Mouse (Mus musculus) CD4-positive helper T cell, adult 2 months (primary cell): Measurements from ENCODE around the gene Vps13d.

ENCODE experiments used
- DNase-seq: peaks from one replicate; pipeline ENCODE4 v3.0.0-alpha.2; 2012; ENCODE audit warnings: low read depth, missing footprints, low spot score

Gene Vps13d

DNA sequence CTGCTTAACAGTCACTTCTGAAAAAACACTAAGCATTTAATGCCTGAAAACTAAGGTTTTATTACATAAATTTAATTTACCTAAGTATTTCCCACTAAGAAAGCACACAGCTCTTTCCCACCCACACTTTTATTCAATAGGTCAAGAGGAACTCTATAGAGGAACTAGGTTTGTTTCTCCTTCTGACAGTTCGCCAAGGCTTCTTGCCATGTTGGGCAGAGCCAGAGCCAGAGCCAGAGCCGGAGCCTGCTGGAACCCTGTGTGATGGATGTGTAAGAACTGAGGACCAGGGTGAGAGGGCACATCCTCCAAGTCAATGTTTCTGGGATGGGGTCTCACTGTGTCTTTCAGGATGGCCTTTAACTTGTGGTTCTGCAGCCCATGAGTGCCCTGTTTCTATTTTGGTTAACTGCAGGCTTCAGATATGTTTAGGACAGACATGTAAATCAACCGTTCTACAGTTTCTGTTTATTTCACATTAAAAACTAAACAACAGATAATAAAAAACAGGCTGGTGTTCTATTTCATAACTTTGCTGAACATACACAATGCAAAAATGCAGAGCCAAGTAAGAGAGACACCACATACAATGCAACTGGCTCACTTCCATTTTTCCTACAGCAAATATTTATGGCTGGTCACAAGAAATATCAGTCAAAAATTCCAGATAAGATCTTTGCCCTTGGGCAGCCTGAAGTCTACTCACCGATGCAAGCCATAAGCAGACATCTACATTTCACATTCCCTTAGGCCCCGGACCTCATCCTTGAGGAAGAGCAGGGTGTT, 157.0 kb downstream of the Vps13d start:
- DNase-seq: no peak

DNA sequence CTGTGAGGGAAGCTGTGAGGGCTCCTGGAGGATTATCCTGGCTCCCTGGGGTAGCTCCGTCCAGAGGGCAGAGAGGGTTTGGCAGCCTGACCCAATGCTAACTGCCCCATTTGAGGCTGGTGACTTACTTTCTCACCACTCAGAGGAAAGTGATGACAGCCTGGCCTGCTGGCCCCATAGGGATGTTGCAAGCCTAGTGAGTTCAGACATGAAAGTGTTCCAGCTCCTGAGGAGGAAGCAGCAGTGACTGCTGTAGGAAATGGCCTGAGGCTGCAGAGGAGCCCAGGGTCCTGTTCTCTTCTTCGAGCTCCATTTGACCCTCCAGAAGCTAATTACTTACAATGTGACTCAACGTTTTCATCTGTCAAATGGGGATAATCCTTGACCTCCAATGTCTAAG, 157.8 kb downstream of the Vps13d start:
- DNase-seq: no peak

DNA sequence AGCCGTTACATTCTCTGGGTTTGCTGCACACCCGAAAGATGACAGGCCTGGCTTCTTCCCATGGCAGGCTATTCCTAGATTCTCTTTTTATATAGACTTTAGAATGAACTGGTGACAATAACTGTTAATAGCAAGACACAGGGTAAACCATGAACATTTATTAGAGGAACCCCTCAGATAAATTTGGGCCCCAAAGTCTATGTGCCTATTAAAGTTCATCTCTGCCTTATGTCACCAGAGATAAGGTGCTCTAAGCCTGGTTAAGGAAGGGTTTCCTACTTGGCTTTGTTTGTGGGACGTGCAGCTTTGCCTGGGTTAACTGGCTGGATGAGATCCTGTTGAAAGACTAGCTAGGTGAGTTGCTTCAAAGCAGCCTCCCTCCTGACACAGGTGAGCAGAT, 159.4 kb downstream of the Vps13d start:
- no peak for DNase-seq

GRCm38 (mm10) chr4:145034506-145035243, 160.1 kb downstream of the Vps13d start:
- DNase-seq: no peak

DNA sequence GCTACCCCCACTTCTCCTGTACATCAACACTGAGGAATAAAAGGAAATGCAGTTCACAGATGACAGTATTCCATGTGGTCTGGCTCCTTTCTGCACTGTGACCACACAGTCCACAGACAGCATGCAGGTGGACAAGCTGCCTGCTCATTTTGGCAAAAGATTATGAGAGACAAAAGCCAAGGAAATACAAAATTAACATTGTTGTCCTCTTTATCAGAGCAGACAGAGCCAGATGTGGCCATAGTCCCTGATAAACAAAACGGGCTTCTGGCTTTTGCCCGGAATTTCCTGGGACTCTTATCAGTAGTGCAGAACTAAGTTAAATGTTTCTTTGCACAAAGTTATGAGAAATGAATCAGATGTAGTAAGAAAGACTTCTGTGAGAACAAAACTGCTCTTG, 161.4 kb downstream of the Vps13d start:
- no peak for DNase-seq

GRCm38 (mm10) chr4:145032637-145033036, 162.2 kb downstream of the Vps13d start:
- DNase-seq: no peak

- no peak for DNase-seq
These were observed 163.3 kb downstream of the Vps13d start for GRCm38 (mm10) chr4:145031510-145031909.

DNA sequence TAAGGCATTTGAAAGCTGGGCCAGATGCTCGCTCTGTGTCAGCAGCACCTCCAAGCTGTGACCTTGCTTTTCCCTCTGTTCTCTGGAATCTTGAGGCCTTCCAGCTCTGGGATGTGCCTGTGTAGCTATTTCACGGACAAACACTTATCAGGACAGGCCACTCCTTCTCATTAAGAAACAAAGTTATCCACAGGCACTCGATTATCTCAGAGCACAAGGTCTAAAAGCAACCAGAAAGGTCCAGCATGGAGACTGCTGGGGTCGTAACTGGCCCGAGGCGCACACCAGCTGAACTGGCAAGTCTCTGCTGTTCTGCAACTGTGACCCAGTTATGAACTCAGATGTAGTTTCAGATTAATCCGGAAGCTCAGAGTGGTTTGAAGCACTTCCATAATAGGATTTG, 168.4 kb downstream of the Vps13d start:
- DNase-seq: no peak

GRCm38 (mm10) chr4:145025409-145025762, 169.4 kb downstream of the Vps13d start:
- no peak for DNase-seq

- DNase-seq: no peak
These were observed 170.0 kb downstream of the Vps13d start for GRCm38 (mm10) chr4:145024694-145025408.

GRCm38 (mm10) chr4:145023911-145024310, 170.9 kb downstream of the Vps13d start:
- no peak for DNase-seq

- no peak for DNase-seq
These were observed 172.0 kb downstream of the Vps13d start for GRCm38 (mm10) chr4:145022815-145023214.

GRCm38 (mm10) chr4:145022211-145022610, 172.6 kb downstream of the Vps13d start:
- DNase-seq: no peak

DNA sequence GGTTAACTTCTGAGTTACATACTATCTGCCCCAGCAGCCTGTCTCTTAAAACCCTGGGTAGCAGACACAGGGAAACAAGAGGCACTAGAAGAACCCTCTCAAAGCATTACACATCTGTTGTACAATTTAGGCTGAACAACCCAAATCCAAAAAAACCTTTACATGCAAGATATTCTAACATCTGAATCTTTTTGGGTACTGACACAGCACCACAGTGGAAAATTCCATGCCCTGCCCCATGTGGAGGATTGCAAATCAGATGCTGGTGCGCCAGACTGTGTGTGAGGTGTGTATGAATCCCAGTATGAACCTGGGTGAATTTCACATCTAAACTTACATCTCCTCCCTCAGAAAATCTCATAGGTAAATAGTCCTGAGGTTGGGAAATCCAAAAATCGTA, 174.4 kb downstream of the Vps13d start:
- DNase-seq: no peak

GRCm38 (mm10) chr4:145019121-145019714, 175.6 kb downstream of the Vps13d start:
- peak; percentile 35 for DNase-seq

DNA sequence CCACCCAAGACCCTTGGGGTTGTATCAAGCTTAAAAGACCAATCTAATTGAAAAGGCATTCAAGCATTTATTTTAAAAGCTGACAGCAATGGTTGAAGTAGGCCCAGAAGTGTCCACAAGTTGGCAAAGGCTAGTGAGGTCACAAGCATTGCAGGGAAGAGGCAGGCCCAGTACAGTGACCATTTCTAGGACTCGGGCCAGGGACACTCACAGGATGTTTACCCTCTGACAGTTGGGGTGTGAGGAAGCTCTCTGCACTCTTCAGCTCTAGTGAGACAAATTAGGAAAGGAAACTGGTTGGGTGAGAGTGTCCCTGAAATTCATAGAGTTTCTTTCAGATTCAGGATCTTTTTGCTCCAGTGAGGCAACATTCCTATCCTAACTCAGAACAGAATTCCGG, 177.1 kb downstream of the Vps13d start:
- no peak for DNase-seq

DNA sequence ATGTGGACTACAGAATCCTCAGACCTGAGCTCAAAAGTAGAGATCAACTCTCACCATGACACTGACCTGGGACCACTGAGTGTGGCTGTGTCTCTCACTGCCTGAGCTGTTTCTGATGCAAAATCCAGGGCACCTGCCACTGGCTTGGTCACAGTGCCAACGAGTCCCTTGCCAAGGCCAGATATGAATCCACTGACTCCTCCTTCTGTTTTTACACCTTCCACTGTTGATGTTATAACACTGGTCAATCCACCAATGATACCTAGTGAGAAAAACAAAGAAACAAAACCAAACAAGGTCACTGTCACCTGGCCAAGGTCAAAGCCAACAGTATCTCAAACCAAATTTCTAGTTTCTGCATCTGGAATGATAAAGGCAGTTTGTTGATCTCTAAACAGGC, 178.1 kb downstream of the Vps13d start:
- no peak for DNase-seq

DNA sequence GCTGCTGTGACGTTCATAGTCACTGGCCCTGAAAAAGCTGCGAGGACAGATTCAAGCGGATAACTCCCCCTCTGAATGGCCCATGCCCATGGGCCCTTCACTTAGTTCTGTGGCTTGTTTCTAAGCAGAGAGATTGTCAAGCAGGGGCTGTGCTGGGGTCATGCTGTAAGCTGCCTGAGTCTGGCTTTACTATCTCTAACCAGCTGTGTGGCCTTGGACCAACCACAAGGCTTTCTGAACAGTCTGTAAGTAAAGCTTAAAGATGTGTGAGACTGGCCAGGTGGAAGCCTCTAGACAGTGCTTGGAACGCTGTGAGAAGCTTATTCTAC, 180.2 kb downstream of the Vps13d start:
- DNase-seq: no peak

GRCm38 (mm10) chr4:145013760-145014631, 180.8 kb downstream of the Vps13d start:
- DNase-seq: no peak

DNA sequence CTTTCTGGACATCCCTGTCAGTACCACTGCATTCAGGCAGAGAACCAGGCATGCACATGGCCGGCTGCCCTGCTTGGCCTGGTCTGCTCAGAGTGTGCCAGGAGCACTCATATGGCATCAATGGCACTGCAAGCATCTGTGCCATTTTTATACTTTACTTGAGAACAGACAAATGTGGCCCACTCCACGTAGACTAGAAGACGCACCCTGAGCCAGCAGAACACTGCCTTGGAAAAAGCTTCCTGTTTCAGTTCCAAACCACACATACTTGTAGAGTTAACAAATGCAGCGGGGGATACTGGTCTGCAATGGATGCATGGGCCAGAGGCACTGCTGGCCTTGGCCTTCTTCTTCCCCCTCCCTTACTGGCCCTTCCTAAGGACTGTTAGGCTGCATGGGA, 181.6 kb downstream of the Vps13d start:
- DNase-seq: no peak

DNA sequence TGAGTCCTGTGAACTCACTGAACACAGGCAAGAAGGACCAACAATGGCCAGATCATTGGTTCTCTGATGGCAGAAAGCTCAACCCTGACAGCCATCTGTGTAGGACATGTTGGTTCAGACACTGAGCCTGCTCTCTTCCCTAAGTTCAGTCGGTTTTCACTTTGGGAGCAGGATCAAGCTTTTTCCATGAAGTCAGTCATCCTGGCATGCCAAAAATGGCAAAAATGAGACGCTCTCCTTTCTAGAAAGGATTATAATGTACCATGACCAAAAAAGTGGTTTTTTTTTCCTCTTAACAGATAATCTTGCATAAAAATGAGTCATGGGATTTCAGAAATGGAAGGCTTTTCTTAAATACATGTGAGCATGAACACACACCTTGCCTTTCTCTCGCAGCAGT, 183.6 kb downstream of the Vps13d start:
- DNase-seq: no peak
